Mouse (Mus musculus) embryonic facial prominence, embryonic 15.5 days (tissue): ENCODE data around the gene Cnr2. TPM values are rescaled to one million over a fixed set of nuclear protein-coding genes. Genes with fewer than 3 reads are reported as not detected.

Experiments
- ATAC-seq: fragments of 200-750 bp; cut with Nextera tagmentation; 2 replicates; pipeline ENCODE4 v1.8.0; 2017; ENCODE audit warnings: low read depth, moderate TSS enrichment; ENCODE audit not compliant: insufficient number of reproducible peaks, low FRiP score, low TSS enrichment
- H3K27ac ChIP-seq: fragments of 300-500 bp; sonication (generic); replicated peaks from 2 replicates; pipeline ENCODE4 v1.5.1; 2015; ENCODE audit warnings: mild to moderate bottlenecking, inconsistent platforms
- H3K27me3 ChIP-seq: fragments of 300-500 bp; sonication (generic); 2 replicates; pipeline ENCODE4 v1.6.1; 2015; ENCODE audit warnings: inconsistent platforms
- H3K36me3 ChIP-seq: fragments of 300-500 bp; sonication (generic); 2 replicates; pipeline ENCODE4 v1.6.1; 2015; ENCODE audit warnings: mild to moderate bottlenecking, inconsistent platforms
- H3K4me1 ChIP-seq: fragments of 300-500 bp; sonication (generic); 2 replicates; pipeline ENCODE4 v1.6.1; 2015; ENCODE audit warnings: inconsistent platforms
- H3K4me2 ChIP-seq: fragments of 300-500 bp; sonication (generic); replicated peaks from 2 replicates; pipeline ENCODE4 v1.6.1; 2015; ENCODE audit warnings: mild to moderate bottlenecking, inconsistent platforms
- H3K4me3 ChIP-seq: fragments of 300-500 bp; sonication (generic); replicated peaks from 2 replicates; pipeline ENCODE4 v1.5.1; 2015; ENCODE audit warnings: mild to moderate bottlenecking, inconsistent platforms
- H3K9ac ChIP-seq: fragments of 300-500 bp; sonication (generic); 2 replicates; pipeline ENCODE4 v1.6.1; 2015; ENCODE audit warnings: inconsistent platforms
- H3K9me3 ChIP-seq: fragments of 300-500 bp; sonication (generic); replicated peaks from 2 replicates; pipeline ENCODE4 v1.6.1; 2016; ENCODE audit warnings: inconsistent platforms
- WGBS: fragments of 180-500 bp; shearing (Covaris S2); methylation state at CpG from one replicate; pipeline ENCODE4 v1.1.7; 2015; 5-methylcytosine and 5-hydroxymethylcytosine counted together
- polyA plus RNA-seq: library from polyadenylated mRNA; unstranded; fragments of >200 nt; fragmentation: Nextera tagmentation; extraction: Ambion mirVana; gene quantifications from 2 replicates; pipeline ENCODE4 v1.2.1, GENCODE M21; 2015

Cnr2 gene
- polyA plus RNA-seq, 1 experiment from 2014 or later: 0.85 TPM

DNA sequence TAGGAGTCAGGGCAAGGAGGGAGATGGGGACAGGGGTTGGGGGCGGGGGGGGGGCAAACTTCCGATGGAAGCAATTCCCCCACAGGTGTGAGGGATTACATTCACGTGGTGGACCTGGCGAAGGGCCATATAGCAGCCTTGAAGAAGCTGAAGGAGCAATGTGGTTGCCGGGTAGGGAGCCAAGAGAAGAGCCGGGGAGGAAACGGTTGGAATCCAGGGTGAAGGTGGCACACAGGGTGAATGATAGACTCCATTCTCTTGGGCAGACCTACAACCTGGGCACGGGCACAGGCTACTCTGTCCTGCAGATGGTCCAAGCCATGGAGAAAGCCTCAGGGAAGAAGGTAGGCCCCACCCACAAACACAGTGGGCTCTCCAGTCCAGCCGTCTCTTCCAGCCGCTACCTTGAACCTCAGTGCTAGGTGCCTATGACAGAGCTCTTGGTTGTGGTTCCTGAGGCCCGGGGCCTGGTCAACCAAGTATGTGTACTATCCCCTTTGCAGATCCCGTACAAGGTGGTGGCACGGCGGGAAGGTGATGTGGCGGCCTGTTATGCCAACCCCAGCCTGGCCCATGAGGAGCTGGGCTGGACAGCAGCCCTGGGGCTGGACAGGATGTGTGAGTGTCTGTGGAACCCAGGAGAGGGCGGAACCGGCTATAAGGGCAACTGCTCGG lies 72.0 kb downstream of the Cnr2 start:
- Histone ChIP-seq H3K27me3 (no peaks in the 10 kb centered on the region), H3K36me3 (peaks cover 47% of the 10 kb centered on the region), H3K4me2 (no peak overlapping the region), H3K4me3 (no peak overlapping the region), H3K27ac (no peak overlapping the region), H3K4me1 (peaks cover 39% of the 10 kb centered on the region), H3K9ac (no peak overlapping the region), H3K9me3 (no peaks in the 10 kb centered on the region)
- 87% methylated on average over 18 of the region's 18 CpGs for WGBS
- no peak for ATAC-seq

DNA sequence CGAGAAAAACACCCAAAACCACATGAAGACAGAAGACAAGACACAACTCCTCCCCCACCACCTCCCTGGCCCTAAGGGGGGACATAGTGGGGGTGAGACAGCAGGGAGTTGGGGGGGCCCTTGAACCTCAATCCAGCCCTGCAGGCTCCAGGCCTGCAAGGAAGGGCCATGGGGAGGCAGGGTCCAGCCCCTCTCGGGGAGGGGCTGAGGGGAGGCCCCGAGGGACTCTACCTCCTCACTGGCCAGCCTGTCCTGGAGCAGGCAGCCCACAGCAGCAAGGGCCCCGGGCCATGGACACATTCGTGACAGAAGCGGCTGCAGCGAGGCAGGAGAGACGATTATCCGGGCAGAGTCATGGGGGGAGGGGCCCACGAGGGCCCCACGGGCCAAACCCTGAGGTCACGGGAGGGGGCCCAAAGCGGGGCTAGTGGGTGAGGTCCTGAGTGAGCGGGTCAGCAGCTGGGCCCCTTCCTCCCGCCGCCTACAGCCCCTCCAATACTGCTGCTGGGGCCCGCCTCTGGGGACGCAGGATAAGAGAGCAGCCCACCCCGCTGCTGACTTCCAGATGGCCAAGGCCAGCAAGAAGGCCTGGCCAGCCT lies 73.2 kb downstream of the Cnr2 start:
- Histone ChIP-seq H3K9me3 (no peaks in the 10 kb centered on the region), H3K4me2 (no peak overlapping the region), H3K4me1 (peaks cover 32% of the 10 kb centered on the region), H3K4me3 (no peak overlapping the region), H3K36me3 (peaks cover 46% of the 10 kb centered on the region), H3K27ac (no peak overlapping the region), H3K27me3 (no peaks in the 10 kb centered on the region), H3K9ac (no peak overlapping the region)
- 65% methylated on average over 19 of the region's 19 CpGs for WGBS
- ATAC-seq: no peak

DNA sequence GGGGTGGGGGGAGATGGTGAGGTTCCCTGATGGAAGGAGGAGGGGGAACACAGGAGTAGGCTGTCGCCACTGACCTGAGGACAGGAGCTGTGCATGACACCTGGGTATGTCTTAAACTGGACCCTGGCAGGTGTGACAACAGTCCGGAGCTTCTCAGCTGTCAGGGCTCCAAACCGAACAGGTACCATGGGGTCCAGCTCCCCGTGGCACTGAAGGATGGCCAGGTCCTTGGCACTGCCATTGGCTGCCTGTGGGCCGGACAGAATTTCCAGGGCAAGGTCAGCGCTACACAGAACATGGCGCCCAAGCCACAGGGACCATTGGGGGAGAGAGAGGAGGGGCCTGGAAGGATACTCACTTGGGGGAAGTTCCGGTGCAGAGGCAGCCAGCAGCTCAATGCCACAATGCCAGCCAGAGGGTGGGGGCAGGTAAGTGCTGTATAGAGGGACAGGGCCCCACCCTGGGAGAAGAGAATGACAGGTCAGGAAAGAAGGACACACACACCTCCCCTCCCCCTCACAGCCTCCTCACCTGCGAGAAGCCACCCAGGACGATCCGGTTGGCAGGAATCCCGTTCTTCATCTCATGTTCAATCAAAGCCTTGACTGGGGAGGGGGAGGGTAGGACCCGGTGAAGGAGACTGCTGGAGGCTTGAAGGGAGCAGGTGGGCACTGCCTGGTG lies 74.0 kb downstream of the Cnr2 start:
- Histone ChIP-seq H3K9ac (no peak overlapping the region), H3K4me1 (peaks cover 30% of the 10 kb centered on the region), H3K4me3 (no peak overlapping the region), H3K36me3 (peaks cover 46% of the 10 kb centered on the region), H3K4me2 (no peak overlapping the region), H3K9me3 (no peaks in the 10 kb centered on the region), H3K27ac (no peak overlapping the region), H3K27me3 (no peaks in the 10 kb centered on the region)
- ATAC-seq: no peak
- WGBS: 86% methylated on average over 13 of the region's 13 CpGs

Other genes with a start within 250 kb of the Cnr2 start
- gene Ifnlr1, start 209.1 kb upstream of the Cnr2 start, polyA plus RNA-seq: 1.6 and 1.8 TPM in 2 replicates
- gene Il22ra1, start 167.2 kb upstream of the Cnr2 start, polyA plus RNA-seq: 0.62 and 1.1 TPM in 2 replicates
- 6.3 and 7.7 TPM in 2 replicates for gene Myom3, start 135.7 kb upstream of the Cnr2 start, polyA plus RNA-seq
- gene Srsf10, start 39.6 kb upstream of the Cnr2 start, polyA plus RNA-seq: 198 and 214 TPM in 2 replicates
- 157 and 161 TPM in 2 replicates for gene Pnrc2, start 21.5 kb upstream of the Cnr2 start, polyA plus RNA-seq
- 78.2 and 82.1 TPM in 2 replicates for gene Fuca1, start 25.3 kb downstream of the Cnr2 start, polyA plus RNA-seq
- 78.2 and 79.8 TPM in 2 replicates for gene Hmgcl, start 51.1 kb downstream of the Cnr2 start, polyA plus RNA-seq
- gene Gale, start 68.3 kb downstream of the Cnr2 start, polyA plus RNA-seq: 44.7 and 48.0 TPM in 2 replicates
- gene Lypla2, start 77.2 kb downstream of the Cnr2 start, polyA plus RNA-seq: 119 and 126 TPM in 2 replicates
- 52.7 and 56.7 TPM in 2 replicates for gene Pithd1, start 91.9 kb downstream of the Cnr2 start, polyA plus RNA-seq
- gene Eloa, start 126.4 kb downstream of the Cnr2 start, polyA plus RNA-seq: 43.0 and 44.8 TPM in 2 replicates
- 427 and 463 TPM in 2 replicates for gene Rpl11, start 158.0 kb downstream of the Cnr2 start, polyA plus RNA-seq
- gene Id3, start 248.1 kb downstream of the Cnr2 start, polyA plus RNA-seq: 432 and 441 TPM in 2 replicates